Mouse (Mus musculus): Measurements from ENCODE around the gene Zfp148. TPM values are rescaled to one million over a fixed set of nuclear protein-coding genes. Genes with fewer than 3 reads are reported as not detected.

The Zfp148 gene
- polyA plus RNA-seq, 1 experiment, result 9.1 TPM

DNA sequence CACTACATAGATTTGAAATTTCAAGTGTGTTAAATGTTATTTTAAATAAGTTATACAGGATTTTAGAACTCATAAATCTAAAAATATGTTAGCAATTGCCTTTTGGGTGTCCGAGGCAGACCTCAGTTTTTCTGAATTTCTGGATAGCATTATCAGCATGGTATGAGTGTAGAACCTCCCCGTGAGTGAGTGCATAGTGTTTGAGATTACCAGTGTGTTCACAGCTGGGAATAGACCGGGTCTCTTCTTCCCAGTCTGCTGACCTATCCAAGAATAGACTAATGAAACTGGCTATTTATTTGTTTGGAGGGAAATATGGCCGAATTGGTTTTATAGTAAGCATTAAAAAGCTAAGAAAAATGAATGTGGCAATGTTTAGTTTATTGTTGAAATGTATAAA lies 20.3 kb downstream of the Zfp148 start:
- H3K4me3 ChIP-seq (replicated peaks; ENCODE audit: extremely low read depth, low read depth, low read length), result no peak overlapping the region
- peaks cover 16% of the 10 kb centered on the region for H3K4me1 ChIP-seq (ENCODE audit: control insufficient read depth, insufficient read depth, low read length)
- WGBS, result 53% methylated on average over 4 of the region's 4 CpGs
- TF ChIP-seq POLR2A (IDR thresholded peaks at IDR 0.05; ENCODE audit: borderline replicate concordance, extremely low read depth, low read depth, low read length), result no peak
- TF ChIP-seq CTCF (IDR thresholded peaks at IDR 0.05; ENCODE audit: insufficient read depth, low read length), result no peak
- no peak for DNase-seq

GRCm38 (mm10) chr16:33403258-33403657 lies 22.6 kb downstream of the Zfp148 start:
- Histone ChIP-seq H3K4me1 (ENCODE audit: control insufficient read depth, insufficient read depth, low read length) (peaks cover 12% of the 10 kb centered on the region), H3K4me3 (replicated peaks; ENCODE audit: extremely low read depth, low read depth, low read length) (no peak overlapping the region)
- 47% methylated on average over 2 of the region's 2 CpGs for WGBS
- no peak for DNase-seq
- TF ChIP-seq CTCF (IDR thresholded peaks at IDR 0.05; ENCODE audit: insufficient read depth, low read length), result no peak

DNA sequence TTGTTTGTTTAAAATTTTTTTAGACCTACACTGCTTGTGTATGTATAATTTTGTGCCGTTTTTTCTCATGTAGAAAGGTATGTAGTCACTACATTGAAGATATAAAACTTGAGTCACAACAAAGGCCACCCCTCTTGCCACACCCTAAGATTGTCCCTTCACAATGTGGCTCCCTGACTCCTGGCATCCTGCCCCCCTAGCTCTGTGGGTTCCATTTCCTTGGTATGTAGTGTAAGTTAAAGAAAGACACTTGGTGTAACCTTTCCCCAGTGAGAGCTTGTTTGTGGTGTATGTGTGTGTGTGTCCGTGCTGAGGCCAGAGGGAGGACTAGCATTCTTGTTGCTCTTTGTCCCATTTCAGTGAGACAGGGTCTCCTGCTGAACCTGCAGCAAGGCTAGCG lies 23.4 kb downstream of the Zfp148 start:
- Histone ChIP-seq H3K4me3 (replicated peaks; ENCODE audit: extremely low read depth, low read depth, low read length) (no peak overlapping the region), H3K4me1 (ENCODE audit: control insufficient read depth, insufficient read depth, low read length) (peaks cover 12% of the 10 kb centered on the region)
- TF ChIP-seq CTCF (IDR thresholded peaks at IDR 0.05; ENCODE audit: insufficient read depth, low read length), result no peak
- TF ChIP-seq POLR2A (IDR thresholded peaks at IDR 0.05; ENCODE audit: borderline replicate concordance, extremely low read depth, low read depth, low read length), result no peak
- WGBS, result 68% methylated on average over 3 of the region's 3 CpGs
- DNase-seq, result no peak

DNA sequence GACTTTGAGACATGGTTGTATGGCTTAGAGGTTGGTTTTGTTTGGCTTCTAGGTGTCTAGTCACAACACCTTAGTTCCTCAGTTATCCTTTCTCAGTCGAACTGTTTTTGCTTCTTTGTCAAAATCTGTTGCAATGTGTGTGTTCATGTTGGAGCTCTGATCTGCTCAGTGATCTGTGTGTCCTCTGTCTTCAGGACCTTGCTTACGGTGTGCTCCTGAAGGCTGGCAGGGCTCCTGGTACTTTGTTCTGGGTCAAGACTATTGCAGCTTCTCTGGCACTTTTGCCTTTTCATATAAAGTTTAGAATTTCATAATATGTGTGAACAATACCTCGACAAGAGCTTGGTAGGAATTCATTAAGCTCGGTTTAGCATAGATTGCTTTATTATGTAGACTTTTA lies 24.9 kb downstream of the Zfp148 start:
- peaks cover 10% of the 10 kb centered on the region for H3K4me1 ChIP-seq (ENCODE audit: control insufficient read depth, insufficient read depth, low read length)
- no peak for DNase-seq
- no peak for TF ChIP-seq CTCF (IDR thresholded peaks at IDR 0.05; ENCODE audit: insufficient read depth, low read length)
- no peak for TF ChIP-seq POLR2A (IDR thresholded peaks at IDR 0.05; ENCODE audit: borderline replicate concordance, extremely low read depth, low read depth, low read length)
- H3K4me3 ChIP-seq (replicated peaks; ENCODE audit: extremely low read depth, low read depth, low read length), result no peak overlapping the region
- WGBS, result 59% methylated on average over 4 of the region's 4 CpGs

- TF ChIP-seq POLR2A (IDR thresholded peaks at IDR 0.05; ENCODE audit: borderline replicate concordance, extremely low read depth, low read depth, low read length), result no peak
- TF ChIP-seq CTCF (IDR thresholded peaks at IDR 0.05; ENCODE audit: insufficient read depth, low read length), result no peak
- Histone ChIP-seq H3K4me3 (replicated peaks; ENCODE audit: extremely low read depth, low read depth, low read length) (no peak overlapping the region), H3K4me1 (ENCODE audit: control insufficient read depth, insufficient read depth, low read length) (peaks cover 7% of the 10 kb centered on the region)
- no peak for DNase-seq
- WGBS, result 71% methylated on average over 2 of the region's 2 CpGs
Measured at GRCm38 (mm10) chr16:33410151-33410550, 29.5 kb downstream of the Zfp148 start.

DNA sequence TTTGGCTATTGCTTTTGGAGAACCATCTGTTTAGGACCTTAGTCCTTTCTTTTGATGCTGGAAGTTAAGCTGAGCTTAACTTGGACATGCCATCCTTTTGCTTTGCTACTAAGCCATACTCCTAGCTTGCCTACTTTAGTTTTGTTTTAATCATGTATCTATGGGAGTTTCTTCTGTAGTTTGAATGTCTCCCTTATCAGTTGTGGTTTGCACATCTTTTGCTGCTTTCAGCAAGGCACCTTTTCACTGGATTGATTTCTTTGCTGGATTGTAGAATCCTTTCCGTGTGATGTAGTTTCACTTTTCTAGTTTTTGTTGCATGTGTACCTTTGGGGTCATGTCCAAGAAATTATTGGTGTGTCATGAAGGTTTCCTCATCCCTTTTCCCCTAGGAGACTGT lies 30.0 kb downstream of the Zfp148 start:
- no peak for TF ChIP-seq CTCF (IDR thresholded peaks at IDR 0.05; ENCODE audit: insufficient read depth, low read length)
- TF ChIP-seq POLR2A (IDR thresholded peaks at IDR 0.05; ENCODE audit: borderline replicate concordance, extremely low read depth, low read depth, low read length), result no peak
- WGBS, result 71% methylated on average over 1 of the region's 1 CpGs
- DNase-seq, result no peak

DNA sequence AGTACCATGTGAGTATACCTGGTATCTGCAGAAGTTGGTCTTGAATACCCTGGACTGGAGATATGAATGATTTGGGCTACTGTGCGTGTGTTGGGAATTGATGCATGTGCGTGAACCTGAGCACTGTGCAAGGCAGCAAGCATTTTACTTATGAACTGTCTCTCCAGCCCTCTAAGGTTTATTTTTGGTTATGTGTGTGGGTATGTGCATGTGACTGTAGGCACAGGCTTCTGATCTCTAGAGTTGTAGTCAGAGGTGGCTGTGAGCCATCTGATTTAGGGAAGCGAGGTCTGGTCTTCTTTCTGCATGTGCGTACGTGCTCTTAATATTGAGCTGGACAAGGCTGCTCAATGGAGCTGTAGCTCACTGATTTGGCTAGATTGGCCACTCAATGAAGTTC lies 33.6 kb downstream of the Zfp148 start:
- no peak for DNase-seq
- WGBS, result 67% methylated on average over 5 of the region's 5 CpGs
- TF ChIP-seq POLR2A (IDR thresholded peaks at IDR 0.05; ENCODE audit: borderline replicate concordance, extremely low read depth, low read depth, low read length) (no peak), CTCF (IDR thresholded peaks at IDR 0.05; ENCODE audit: insufficient read depth, low read length) (no peak)
- Histone ChIP-seq H3K4me1 (ENCODE audit: control insufficient read depth, insufficient read depth, low read length) (peaks cover 4% of the 10 kb centered on the region), H3K4me3 (replicated peaks; ENCODE audit: extremely low read depth, low read depth, low read length) (no peak overlapping the region)

More for the DNA sequence above, 30.0 kb downstream of the Zfp148 start:
- H3K4me1 ChIP-seq (ENCODE audit: control insufficient read depth, insufficient read depth, low read length), result peaks cover 4% of the 10 kb centered on the region
- H3K4me3 ChIP-seq (replicated peaks; ENCODE audit: extremely low read depth, low read depth, low read length), result no peak overlapping the region

GRCm38 (mm10) chr16:33415607-33416006 lies 35.0 kb downstream of the Zfp148 start:
- no peak for DNase-seq
- 64% methylated on average over 5 of the region's 5 CpGs for WGBS

DNA sequence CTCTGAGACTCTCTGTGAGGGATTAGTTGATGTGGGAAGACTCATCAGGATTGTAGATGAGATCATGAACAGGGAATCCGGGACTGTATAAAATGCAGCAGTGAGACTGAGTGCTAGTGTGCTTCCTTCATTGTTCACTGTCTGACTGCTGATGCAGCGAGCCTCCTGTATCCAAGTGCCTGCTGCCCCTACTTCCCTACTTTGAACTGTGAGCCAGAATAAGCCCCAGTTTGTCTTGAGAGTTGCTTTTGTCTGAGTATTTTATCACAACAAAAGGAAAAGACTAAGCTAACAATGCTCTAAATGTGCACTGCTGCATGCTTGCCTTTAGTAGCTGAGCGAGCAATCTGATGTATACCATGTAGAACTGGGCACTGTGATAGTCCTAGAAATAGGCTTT lies 47.7 kb downstream of the Zfp148 start:
- TF ChIP-seq CTCF (IDR thresholded peaks at IDR 0.05; ENCODE audit: insufficient read depth, low read length), result no peak
- no peak for TF ChIP-seq POLR2A (IDR thresholded peaks at IDR 0.05; ENCODE audit: borderline replicate concordance, extremely low read depth, low read depth, low read length)
- WGBS, result 88% methylated on average over 3 of the region's 3 CpGs
- peaks cover 2% of the 10 kb centered on the region; the same call in 1 of the 2 replicates for H3K4me1 ChIP-seq (ENCODE audit: control insufficient read depth, insufficient read depth, low read length)
- DNase-seq, result no peak
- H3K4me3 ChIP-seq (replicated peaks; ENCODE audit: extremely low read depth, low read depth, low read length), result no peak overlapping the region

More at GRCm38 (mm10) chr16:33415607-33416006, 35.0 kb downstream of the Zfp148 start:
- TF ChIP-seq POLR2A (IDR thresholded peaks at IDR 0.05; ENCODE audit: borderline replicate concordance, extremely low read depth, low read depth, low read length), result no peak
- H3K4me3 ChIP-seq (replicated peaks; ENCODE audit: extremely low read depth, low read depth, low read length), result no peak overlapping the region
- H3K4me1 ChIP-seq (ENCODE audit: control insufficient read depth, insufficient read depth, low read length), result peaks cover 4% of the 10 kb centered on the region

DNA sequence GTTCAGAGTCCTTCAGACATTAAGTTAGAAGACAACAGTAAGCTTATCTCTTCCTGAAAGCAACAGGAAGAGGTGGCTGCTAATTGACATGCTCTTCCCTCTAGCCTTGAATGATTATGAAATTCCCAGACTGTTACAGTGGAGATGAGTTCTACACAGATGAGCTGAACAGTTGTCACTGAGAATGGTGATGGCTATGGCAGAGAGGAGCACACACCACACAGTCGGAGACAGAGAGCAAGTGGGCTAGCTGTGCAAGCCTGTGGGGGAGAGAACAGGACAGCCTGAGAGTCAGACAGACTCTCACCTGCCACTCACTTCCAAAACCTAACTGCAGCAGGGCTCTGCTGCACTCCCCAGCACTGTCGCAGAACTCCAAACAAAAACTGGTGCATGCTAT lies 51.0 kb downstream of the Zfp148 start:
- peaks cover 2% of the 10 kb centered on the region; the same call in 1 of the 2 replicates for H3K4me1 ChIP-seq (ENCODE audit: control insufficient read depth, insufficient read depth, low read length)
- WGBS, result 87% methylated on average over 2 of the region's 2 CpGs
- no peak for DNase-seq
- H3K4me3 ChIP-seq (replicated peaks; ENCODE audit: extremely low read depth, low read depth, low read length), result no peak overlapping the region
- TF ChIP-seq POLR2A (IDR thresholded peaks at IDR 0.05; ENCODE audit: borderline replicate concordance, extremely low read depth, low read depth, low read length), result no peak
- no peak for TF ChIP-seq CTCF (IDR thresholded peaks at IDR 0.05; ENCODE audit: insufficient read depth, low read length)

All from lung, adult 2 months (tissue).